Mouse (Mus musculus): ENCODE measurements around the gene Afmid. TPM values are rescaled to one million over a fixed set of nuclear protein-coding genes. Genes with fewer than 3 reads are reported as not detected.

Gene Afmid
- total RNA-seq (2023) = 13.2 TPM

GRCm38 (mm10) chr11:117825333-117826101, at the start of gene Afmid, which contains the start of gene Tk1:
Gene Afmid (plus strand): TSS chr11:117825924.
Gene Tk1 (minus strand): TSS chr11:117826092.

GRCm38 (mm10) chr11:117781993-117782704, 43.6 kb upstream of the Afmid start, which contains the start of the genes Tmc8 and Tmc6:
Gene Tmc8 (plus strand): TSS chr11:117782076.
Gene Tmc6 (minus strand): TSS chr11:117782198.

GRCm38 (mm10) chr11:117797511-117798159, 28.1 kb upstream of the Afmid start, which contains the start of gene 6030468B19Rik:
Gene 6030468B19Rik (plus strand): TSS chr11:117797660.

GRCm38 (mm10) chr11:117809407-117810311, 16.1 kb upstream of the Afmid start, which contains the start of the genes Gm20708 and Syngr2:
Gene Gm20708 (plus strand): TSS chr11:117809668.
Gene Syngr2 (plus strand): TSS chr11:117809668.

GRCm38 (mm10) chr11:117848985-117849671, 23.4 kb downstream of the Afmid start, which contains the start of gene Birc5:
Gene Birc5 (plus strand): TSS chr11:117849251.

GRCm38 (mm10) chr11:117860601-117861000, 34.9 kb downstream of the Afmid start, which contains the start of gene Tmem235:
Gene Tmem235 (plus strand): TSS chr11:117860752.

GRCm38 (mm10) chr11:117872861-117873608, 47.3 kb downstream of the Afmid start, which contains the start of gene Tha1:
Gene Tha1 (minus strand): TSS chr11:117873481.

Other genes starting within 250 kb of the Afmid start
- gene Tnrc6c, start 171.6 kb upstream of the Afmid start, total RNA-seq (2023) = 104 TPM
- gene Tmc8, start 43.8 kb upstream of the Afmid start, total RNA-seq (2023) = 90.9 TPM
- gene Tmc6, start 43.7 kb upstream of the Afmid start, total RNA-seq (2023) = 267 TPM
- gene 6030468B19Rik, start 28.3 kb upstream of the Afmid start, total RNA-seq (2023) = not detected
- gene Gm20708, start 16.3 kb upstream of the Afmid start, total RNA-seq (2023) = 7.7 TPM
- gene Syngr2, start 16.3 kb upstream of the Afmid start, total RNA-seq (2023) = 53.5 TPM
- 1.4 TPM for gene Tk1, start 168 bp downstream of the Afmid start, total RNA-seq (2023)
- 1.6 TPM for gene Birc5, start 23.3 kb downstream of the Afmid start, total RNA-seq (2023)
- gene Tmem235, start 34.8 kb downstream of the Afmid start, total RNA-seq (2023) = not detected
- 13.3 TPM for gene Tha1, start 47.6 kb downstream of the Afmid start, total RNA-seq (2023)
- gene Socs3, start 144.1 kb downstream of the Afmid start, total RNA-seq (2023) = 94.0 TPM
- gene Pgs1, start 160.4 kb downstream of the Afmid start, total RNA-seq (2023) = 49.5 TPM